Mouse (Mus musculus): Measurements from ENCODE around the gene Ppp1r2. TPM values are rescaled to one million over a fixed set of nuclear protein-coding genes. Genes with fewer than 3 reads are reported as not detected.

The Ppp1r2 gene
- polyA plus RNA-seq, 1 experiment from 2014 or later = 93.2 TPM

DNA sequence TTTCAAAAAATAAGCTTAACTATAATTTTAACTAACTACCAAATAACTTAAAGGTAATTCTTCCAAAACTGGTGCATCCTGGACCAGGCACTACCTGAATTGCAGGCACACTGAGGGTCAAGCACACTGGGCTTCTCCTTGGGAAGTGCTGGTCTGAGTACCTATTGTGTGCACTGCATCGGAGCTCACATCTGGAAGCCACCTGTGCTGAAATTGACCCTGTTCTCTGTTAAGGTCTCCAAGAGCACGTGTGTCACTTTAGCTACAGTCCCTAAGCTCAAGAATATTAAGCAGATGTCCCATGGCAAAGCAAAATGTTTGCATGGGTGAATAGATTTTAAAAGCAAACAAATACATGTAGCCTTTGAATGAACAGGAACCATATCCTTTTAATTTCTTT is 38.5 kb upstream of the Ppp1r2 start:
- WGBS = 63% methylated on average over 2 of the region's 2 CpGs

DNA sequence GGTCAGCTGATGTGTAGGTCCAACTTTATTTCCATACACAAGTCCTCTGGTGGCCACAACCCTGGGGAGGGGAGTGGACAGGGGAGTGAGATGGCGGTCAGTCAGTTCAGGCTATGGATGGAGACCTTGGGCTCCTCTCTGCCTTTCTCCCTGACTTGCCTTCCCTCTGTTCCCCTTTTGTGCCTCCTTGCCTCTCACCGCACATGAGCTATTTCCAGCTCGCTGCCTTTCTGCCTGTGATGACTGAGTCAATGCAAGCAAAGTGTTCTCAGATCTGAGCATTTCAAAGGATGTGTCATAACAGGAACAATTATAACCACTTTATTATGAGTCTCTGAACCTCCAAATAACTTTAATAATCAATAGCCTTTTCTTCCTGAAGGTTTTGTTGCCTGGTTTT is 37.2 kb upstream of the Ppp1r2 start:
- no peak overlapping the region for H3K27ac ChIP-seq (ENCODE audit: low read length)
- H3K4me1 ChIP-seq (ENCODE audit: insufficient read depth, low read length) = no peaks in the 10 kb centered on the region
- H3K4me2 ChIP-seq (replicated peaks; ENCODE audit: low read depth, low read length) = no peak overlapping the region
- H3K36me3 ChIP-seq (ENCODE audit: insufficient read depth, low read length) = no peaks in the 10 kb centered on the region
- H3K27me3 ChIP-seq (ENCODE audit: insufficient read depth, low read length) = no peaks in the 10 kb centered on the region
- 60% methylated on average over 3 of the region's 3 CpGs for WGBS
- no peak for ATAC-seq (ENCODE audit: low FRiP score, low TSS enrichment)
- no peak overlapping the region for H3K4me3 ChIP-seq (ENCODE audit: low read length)
- no peaks in the 10 kb centered on the region for H3K9me3 ChIP-seq (ENCODE audit: low read length)
- H3K9ac ChIP-seq (replicated peaks; ENCODE audit: low read length) = no peak overlapping the region

More for the DNA sequence above, 38.5 kb upstream of the Ppp1r2 start:
- no peaks in the 10 kb centered on the region for H3K36me3 ChIP-seq (ENCODE audit: insufficient read depth, low read length)
- no peak for ATAC-seq (ENCODE audit: low FRiP score, low TSS enrichment)
- H3K9me3 ChIP-seq (ENCODE audit: low read length) = no peaks in the 10 kb centered on the region
- H3K4me3 ChIP-seq (ENCODE audit: low read length) = no peak overlapping the region
- H3K27me3 ChIP-seq (ENCODE audit: insufficient read depth, low read length) = no peaks in the 10 kb centered on the region
- H3K27ac ChIP-seq (ENCODE audit: low read length) = no peak overlapping the region
- no peak overlapping the region for H3K4me2 ChIP-seq (replicated peaks; ENCODE audit: low read depth, low read length)
- no peak overlapping the region for H3K9ac ChIP-seq (replicated peaks; ENCODE audit: low read length)
- H3K4me1 ChIP-seq (ENCODE audit: insufficient read depth, low read length) = no peaks in the 10 kb centered on the region

DNA sequence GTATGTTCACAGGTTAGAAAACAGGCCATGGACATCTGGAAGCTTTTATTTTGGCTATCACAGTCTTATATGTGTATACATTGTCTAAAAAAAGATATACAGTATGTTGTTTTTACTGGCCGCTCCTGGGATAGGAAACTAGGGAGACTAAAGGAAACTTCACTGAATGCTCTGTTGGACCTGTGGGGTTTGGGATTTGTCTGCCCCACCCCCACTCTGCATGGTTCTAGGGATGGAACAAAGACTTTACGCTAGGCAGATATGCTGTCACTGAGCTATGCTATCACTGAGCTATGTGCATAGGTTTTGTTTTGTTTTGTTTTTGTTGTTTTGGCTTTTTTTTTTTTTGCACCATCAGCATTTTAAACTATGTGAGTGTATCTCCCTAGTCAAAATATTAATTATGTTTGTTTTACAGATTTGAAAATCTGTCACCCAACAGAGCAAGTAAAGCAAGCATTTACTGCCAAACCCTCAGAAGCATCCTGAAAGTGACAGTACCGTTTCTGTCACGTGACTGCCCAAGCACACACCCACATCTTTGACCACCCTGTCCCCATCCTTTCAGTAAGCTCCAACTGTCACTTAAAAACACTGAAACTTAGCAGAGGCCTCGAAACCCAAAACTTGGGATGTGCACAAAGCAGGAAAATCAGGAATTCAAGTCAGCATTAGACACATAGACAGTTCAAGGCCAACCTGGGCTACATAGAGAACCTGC is 30.3 kb upstream of the Ppp1r2 start:
- Histone ChIP-seq H3K9ac (replicated peaks; ENCODE audit: low read length) (no peak overlapping the region), H3K27ac (ENCODE audit: low read length) (no peak overlapping the region), H3K27me3 (ENCODE audit: insufficient read depth, low read length) (no peaks in the 10 kb centered on the region), H3K4me2 (replicated peaks; ENCODE audit: low read depth, low read length) (no peak overlapping the region), H3K36me3 (ENCODE audit: insufficient read depth, low read length) (no peaks in the 10 kb centered on the region), H3K4me3 (ENCODE audit: low read length) (no peak overlapping the region), H3K4me1 (ENCODE audit: insufficient read depth, low read length) (peaks cover 8% of the 10 kb centered on the region; the same call in 1 of the 2 replicates), H3K9me3 (ENCODE audit: low read length) (no peaks in the 10 kb centered on the region)
- no peak for ATAC-seq (ENCODE audit: low FRiP score, low TSS enrichment)
- WGBS = 61% methylated on average over 5 of the region's 5 CpGs

DNA sequence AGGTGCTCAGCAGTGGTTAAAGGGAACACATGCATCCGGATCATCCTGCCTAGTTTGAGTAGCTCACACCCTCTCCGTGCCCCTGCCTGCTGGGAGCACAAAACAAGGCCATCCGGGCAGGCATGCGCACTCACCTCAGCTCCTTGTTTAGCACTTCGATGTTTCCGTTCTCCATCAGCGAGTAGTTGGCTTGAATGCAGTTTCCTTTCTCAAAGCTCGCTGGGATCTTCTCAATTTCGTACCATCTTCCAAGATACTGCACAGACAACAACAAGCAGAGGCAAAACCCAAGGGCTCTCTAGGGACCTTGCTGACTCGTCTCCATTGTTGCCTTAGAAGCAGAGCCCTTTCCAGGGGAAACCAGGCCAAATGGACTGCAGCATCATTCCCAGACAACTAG is 28.2 kb upstream of the Ppp1r2 start:
- Histone ChIP-seq H3K9ac (replicated peaks; ENCODE audit: low read length) (no peak overlapping the region), H3K4me3 (ENCODE audit: low read length) (no peak overlapping the region), H3K27ac (ENCODE audit: low read length) (no peak overlapping the region), H3K4me2 (replicated peaks; ENCODE audit: low read depth, low read length) (no peak overlapping the region), H3K36me3 (ENCODE audit: insufficient read depth, low read length) (no peaks in the 10 kb centered on the region), H3K27me3 (ENCODE audit: insufficient read depth, low read length) (no peaks in the 10 kb centered on the region), H3K9me3 (ENCODE audit: low read length) (no peaks in the 10 kb centered on the region), H3K4me1 (ENCODE audit: insufficient read depth, low read length) (peaks cover 23% of the 10 kb centered on the region)
- WGBS = 68% methylated on average over 10 of the region's 10 CpGs
- no peak for ATAC-seq (ENCODE audit: low FRiP score, low TSS enrichment)

DNA sequence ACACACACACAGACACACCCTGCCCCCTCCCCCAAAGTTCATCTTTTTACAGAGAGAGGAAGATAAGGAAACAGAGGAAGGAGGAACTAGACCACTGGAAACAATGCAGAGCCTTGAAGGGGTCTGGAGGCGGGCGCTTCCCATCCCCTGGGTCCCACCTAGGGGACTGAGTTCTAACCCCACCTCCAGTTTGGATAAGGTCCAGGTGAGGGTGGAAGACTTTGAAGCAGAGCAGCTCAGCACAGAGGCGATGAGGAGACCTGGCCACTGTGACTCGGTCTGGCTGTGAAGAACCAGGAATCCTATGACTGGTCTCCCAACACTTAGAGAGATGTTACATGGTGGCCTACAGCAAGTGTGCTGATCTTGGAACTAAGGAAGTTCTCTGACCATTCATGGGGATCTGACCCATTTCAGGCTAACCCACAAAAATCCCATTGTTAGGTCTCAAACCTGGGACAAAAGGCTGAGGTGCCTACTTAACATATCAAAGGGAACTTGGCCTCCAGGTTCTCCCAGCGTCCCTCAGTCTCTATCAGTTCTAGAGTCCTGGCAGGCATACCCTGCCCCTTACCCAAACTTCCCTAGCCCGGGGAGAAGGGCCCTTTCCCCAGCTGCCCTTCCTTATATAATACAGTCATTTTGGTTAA is 25.9 kb upstream of the Ppp1r2 start:
- Histone ChIP-seq H3K4me3 (ENCODE audit: low read length) (no peak overlapping the region), H3K27ac (ENCODE audit: low read length) (no peak overlapping the region), H3K4me1 (ENCODE audit: insufficient read depth, low read length) (peaks cover 23% of the 10 kb centered on the region), H3K9ac (replicated peaks; ENCODE audit: low read length) (no peak overlapping the region), H3K9me3 (ENCODE audit: low read length) (no peaks in the 10 kb centered on the region), H3K4me2 (replicated peaks; ENCODE audit: low read depth, low read length) (no peak overlapping the region), H3K27me3 (ENCODE audit: insufficient read depth, low read length) (no peaks in the 10 kb centered on the region), H3K36me3 (ENCODE audit: insufficient read depth, low read length) (no peaks in the 10 kb centered on the region)
- no peak for ATAC-seq (ENCODE audit: low FRiP score, low TSS enrichment)
- whole genome bisulfite sequencing = 84% methylated on average over 6 of the region's 6 CpGs

DNA sequence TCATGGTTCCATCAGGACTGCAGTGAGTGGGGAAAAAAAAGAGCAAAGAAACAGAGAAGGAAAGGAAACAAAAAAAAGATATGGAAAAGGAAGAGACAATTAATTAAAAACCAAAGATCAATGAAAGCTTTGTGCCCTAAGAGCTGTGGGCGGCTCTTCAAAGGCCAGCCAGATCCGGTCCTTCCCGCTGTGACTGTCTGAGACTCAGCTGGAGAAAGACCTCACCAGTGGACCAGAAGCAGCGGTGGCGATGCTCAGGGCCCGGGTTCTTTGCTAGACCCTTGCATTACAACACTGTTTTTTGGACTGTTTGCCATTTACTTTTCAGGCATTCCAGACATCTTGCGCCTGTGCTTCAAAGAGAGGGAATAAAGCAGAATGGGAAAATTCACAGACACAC is 25.4 kb upstream of the Ppp1r2 start:
- no peak overlapping the region for H3K9ac ChIP-seq (replicated peaks; ENCODE audit: low read length)
- WGBS = 47% methylated on average over 7 of the region's 7 CpGs
- no peak overlapping the region for H3K4me2 ChIP-seq (replicated peaks; ENCODE audit: low read depth, low read length)
- H3K4me3 ChIP-seq (ENCODE audit: low read length) = no peak overlapping the region
- no peaks in the 10 kb centered on the region for H3K36me3 ChIP-seq (ENCODE audit: insufficient read depth, low read length)
- no peak for ATAC-seq (ENCODE audit: low FRiP score, low TSS enrichment)
- no peaks in the 10 kb centered on the region for H3K27me3 ChIP-seq (ENCODE audit: insufficient read depth, low read length)
- H3K4me1 ChIP-seq (ENCODE audit: insufficient read depth, low read length) = peaks cover 23% of the 10 kb centered on the region
- H3K27ac ChIP-seq (ENCODE audit: low read length) = no peak overlapping the region
- H3K9me3 ChIP-seq (ENCODE audit: low read length) = no peaks in the 10 kb centered on the region

DNA sequence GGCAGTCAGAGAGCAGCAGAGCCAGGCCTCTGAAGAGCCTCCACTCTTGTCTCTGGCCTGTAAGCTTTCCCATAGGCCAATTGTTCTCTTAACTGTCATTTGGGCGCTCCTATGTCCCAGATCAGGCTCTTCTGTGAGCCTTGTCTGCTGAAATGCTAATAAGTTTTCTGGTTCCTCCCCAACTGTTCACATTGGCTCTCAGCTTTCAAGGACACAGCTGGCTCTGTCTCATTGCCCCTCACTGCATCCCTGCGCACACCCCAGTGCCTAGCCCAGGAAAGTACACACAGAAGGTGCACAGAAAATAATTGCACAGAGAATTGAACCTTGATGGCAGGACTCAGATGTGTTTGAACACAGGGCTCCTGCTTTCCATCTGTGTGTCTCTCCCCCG is 24.9 kb upstream of the Ppp1r2 start:
- Histone ChIP-seq H3K9me3 (ENCODE audit: low read length) (no peaks in the 10 kb centered on the region), H3K27ac (ENCODE audit: low read length) (no peak overlapping the region), H3K27me3 (ENCODE audit: insufficient read depth, low read length) (no peaks in the 10 kb centered on the region), H3K4me3 (ENCODE audit: low read length) (no peak overlapping the region), H3K36me3 (ENCODE audit: insufficient read depth, low read length) (no peaks in the 10 kb centered on the region), H3K4me1 (ENCODE audit: insufficient read depth, low read length) (peaks cover 21% of the 10 kb centered on the region), H3K4me2 (replicated peaks; ENCODE audit: low read depth, low read length) (no peak overlapping the region), H3K9ac (replicated peaks; ENCODE audit: low read length) (no peak overlapping the region)
- 0 out of 2 replicates have a peak, but pooled peaks have one; percentile 68 for ATAC-seq (ENCODE audit: low FRiP score, low TSS enrichment)
- 38% methylated on average over 3 of the region's 3 CpGs for WGBS

DNA sequence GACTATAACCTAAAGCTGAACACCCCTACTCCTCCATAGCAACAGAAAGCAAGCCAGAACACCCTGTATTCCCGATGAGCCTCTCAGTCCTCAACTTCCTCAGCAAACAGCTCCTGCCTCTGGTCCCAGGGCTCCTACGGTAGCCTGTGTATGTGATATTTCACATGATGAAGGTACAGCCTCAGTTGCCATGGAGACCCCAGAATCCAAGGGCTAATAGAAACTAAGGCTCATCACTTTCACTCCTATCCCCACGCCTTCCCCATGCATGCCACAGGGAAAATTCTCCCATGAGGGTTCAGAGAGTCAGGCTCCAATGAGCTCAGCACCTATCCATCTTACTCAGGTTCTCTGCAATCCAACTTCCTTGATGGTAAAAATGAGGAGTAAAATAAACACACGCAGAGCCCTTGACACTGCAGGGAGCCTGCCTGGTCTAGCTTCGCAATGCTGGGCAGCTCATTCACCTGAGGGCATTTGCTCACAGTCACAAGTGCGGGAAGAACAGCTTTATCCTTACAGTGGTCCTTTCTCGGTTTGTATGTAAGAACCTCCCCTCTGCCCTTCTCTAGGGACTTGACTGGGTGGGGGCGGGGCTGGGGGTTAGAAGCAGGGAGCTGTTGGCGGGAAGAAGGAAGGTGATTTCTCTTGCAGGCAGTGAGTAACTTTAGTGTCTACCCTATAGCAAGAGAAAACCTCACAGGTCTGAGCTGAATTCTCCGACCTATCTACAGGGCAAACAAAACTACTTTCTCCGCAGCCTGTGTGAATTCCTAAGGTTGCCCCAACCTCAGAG is 24.3 kb upstream of the Ppp1r2 start:
- Histone ChIP-seq H3K27me3 (ENCODE audit: insufficient read depth, low read length) (no peaks in the 10 kb centered on the region), H3K4me2 (replicated peaks; ENCODE audit: low read depth, low read length) (no peak overlapping the region), H3K36me3 (ENCODE audit: insufficient read depth, low read length) (no peaks in the 10 kb centered on the region), H3K27ac (ENCODE audit: low read length) (no peak overlapping the region), H3K4me3 (ENCODE audit: low read length) (no peak overlapping the region), H3K9ac (replicated peaks; ENCODE audit: low read length) (no peak overlapping the region), H3K4me1 (ENCODE audit: insufficient read depth, low read length) (peaks cover 18% of the 10 kb centered on the region), H3K9me3 (ENCODE audit: low read length) (no peaks in the 10 kb centered on the region)
- WGBS = 26% methylated on average over 11 of the region's 11 CpGs
- 0 out of 2 replicates have a peak, but pooled peaks have one; percentile 40 for ATAC-seq (ENCODE audit: low FRiP score, low TSS enrichment)

DNA sequence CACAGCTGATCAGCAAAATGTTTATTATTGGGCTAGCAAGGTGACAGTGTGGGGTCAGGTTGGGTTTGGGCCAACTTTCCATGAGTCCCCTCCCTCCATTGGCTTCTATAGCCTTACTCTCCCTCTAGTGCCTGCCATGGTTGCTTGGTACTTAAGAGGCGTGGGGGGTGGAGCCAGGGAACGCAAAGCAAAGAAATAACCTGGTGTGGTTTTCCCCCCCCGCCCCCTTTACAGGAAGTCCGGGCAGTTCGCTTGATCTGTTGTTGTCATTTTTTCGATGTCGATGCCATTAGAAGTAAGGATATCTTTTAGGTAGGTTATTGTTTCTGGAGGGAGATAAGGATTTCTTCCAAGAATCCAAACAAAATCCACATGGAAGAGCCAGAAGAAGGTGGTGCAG is 22.0 kb upstream of the Ppp1r2 start:
- Histone ChIP-seq H3K27ac (ENCODE audit: low read length) (no peak overlapping the region), H3K4me1 (ENCODE audit: insufficient read depth, low read length) (peaks cover 24% of the 10 kb centered on the region), H3K4me3 (ENCODE audit: low read length) (no peak overlapping the region), H3K27me3 (ENCODE audit: insufficient read depth, low read length) (no peaks in the 10 kb centered on the region), H3K36me3 (ENCODE audit: insufficient read depth, low read length) (no peaks in the 10 kb centered on the region), H3K9me3 (ENCODE audit: low read length) (no peaks in the 10 kb centered on the region), H3K4me2 (replicated peaks; ENCODE audit: low read depth, low read length) (no peak overlapping the region), H3K9ac (replicated peaks; ENCODE audit: low read length) (no peak overlapping the region)
- ATAC-seq (ENCODE audit: low FRiP score, low TSS enrichment) = no peak
- WGBS = 88% methylated on average over 7 of the region's 7 CpGs

DNA sequence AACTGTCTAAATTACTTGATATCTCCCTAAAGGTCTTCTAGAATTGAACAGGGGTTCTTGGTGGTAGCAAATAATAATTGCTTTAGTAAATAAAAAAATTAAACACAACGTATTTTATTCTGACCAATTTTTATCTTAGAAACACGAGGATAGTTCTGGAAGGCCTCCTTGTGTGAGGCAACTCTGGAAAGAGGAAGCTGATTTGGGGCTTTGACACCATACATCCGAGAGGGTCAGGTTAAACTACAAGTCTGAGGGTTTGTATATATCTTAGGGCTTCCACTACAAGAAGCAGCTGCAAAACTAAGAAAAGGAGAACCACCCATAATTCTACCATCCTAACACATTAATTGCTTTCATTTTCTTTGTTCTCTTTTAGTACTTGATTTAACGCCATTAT is 18.7 kb upstream of the Ppp1r2 start:
- ATAC-seq (ENCODE audit: low FRiP score, low TSS enrichment) = no peak
- Histone ChIP-seq H3K9ac (replicated peaks; ENCODE audit: low read length) (no peak overlapping the region), H3K27ac (ENCODE audit: low read length) (no peak overlapping the region), H3K9me3 (ENCODE audit: low read length) (no peaks in the 10 kb centered on the region), H3K4me1 (ENCODE audit: insufficient read depth, low read length) (peaks cover 17% of the 10 kb centered on the region), H3K4me3 (ENCODE audit: low read length) (no peak overlapping the region), H3K36me3 (ENCODE audit: insufficient read depth, low read length) (no peaks in the 10 kb centered on the region), H3K27me3 (ENCODE audit: insufficient read depth, low read length) (no peaks in the 10 kb centered on the region), H3K4me2 (replicated peaks; ENCODE audit: low read depth, low read length) (no peak overlapping the region)
- 53% methylated on average over 4 of the region's 4 CpGs for WGBS

Data from kidney, embryonic 16.5 days (tissue).